Mouse (Mus musculus): ENCODE measurements around the gene Ints11.

GRCm38 (mm10) chr4:155907003-155907402 is 37.7 kb downstream of the Ints11 start:
- TF ChIP-seq CTCF (IDR thresholded peaks at IDR 0.05; ENCODE audit: low read depth) (no peak), EP300 (optimal IDR thresholded peaks at IDR 0.05) (no peak)

All from stomach, postnatal 0 days (tissue).